ENCODE assay signal across 18 mouse cellular contexts in the genomic region with DNA sequence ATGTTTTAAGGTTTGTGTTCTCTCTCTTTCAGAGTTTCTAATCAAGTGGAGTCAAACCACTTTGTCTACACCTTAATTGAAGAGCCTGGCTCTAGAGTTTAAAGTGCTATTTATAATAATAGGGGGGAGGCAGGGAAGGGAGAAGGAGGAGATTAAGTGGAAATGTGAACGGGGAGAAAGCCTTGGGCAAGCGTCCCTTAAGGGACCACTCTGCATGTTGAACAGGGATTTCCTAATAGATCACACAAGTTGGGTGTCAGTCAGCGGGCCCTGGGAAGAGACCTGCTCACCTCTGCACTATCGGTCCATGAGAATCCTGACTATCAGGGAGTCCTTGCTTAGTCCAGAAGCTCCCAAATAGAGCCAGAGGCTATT. TPM values are rescaled to one million over a fixed set of nuclear protein-coding genes. Genes with fewer than 3 reads are reported as not detected.
A peak's percentile ranks its signal among the peaks of the same experiment; 100 is the strongest.
DNase-seq lines count a peak whose midpoint lies in the region; ATAC-seq lines count a peak whose summit lies in the region.
"Had no signal": no experiment of that assay in that cellular context is flagged by ENCODE, and none has a peak within 500 bp of the region (broad histone marks: within the 10 kb centered on the region; RNA-seq: fewer than 3 reads in every experiment).

No protein-coding gene starts in this region.

- H3K4me1 ChIP-seq in forebrain, embryonic 10.5 days = peaks cover 53% of the 10 kb centered on the region
- H3K4me1 ChIP-seq in forebrain, embryonic 12.5 days = peaks cover 21% of the 10 kb centered on the region
- H3K4me1 ChIP-seq in lung, embryonic 15.5 days = peaks cover 37% of the 10 kb centered on the region
- H3K4me1 ChIP-seq in limb, embryonic 13.5 days = peaks cover 31% of the 10 kb centered on the region

- H3K9me3 ChIP-seq in forebrain, embryonic 10.5 days = no peaks in the 10 kb centered on the region
- H3K9me3 ChIP-seq in forebrain, embryonic 12.5 days = no peaks in the 10 kb centered on the region
- no peaks in the 10 kb centered on the region for H3K9me3 ChIP-seq in lung, embryonic 15.5 days
- H3K9me3 ChIP-seq in limb, embryonic 13.5 days = no peaks in the 10 kb centered on the region
- H3K9me3 ChIP-seq: embryonic facial prominence, embryonic 15.5 days; liver, embryonic 13.5 days had no signal

- H3K27me3 ChIP-seq in forebrain, embryonic 10.5 days (ENCODE audit: poor library complexity, severe bottlenecking) = peaks cover 97% of the 10 kb centered on the region
- H3K27me3 ChIP-seq in forebrain, embryonic 12.5 days = peaks cover 60% of the 10 kb centered on the region
- H3K27me3 ChIP-seq in lung, embryonic 15.5 days = no peaks in the 10 kb centered on the region
- H3K27me3 ChIP-seq in limb, embryonic 13.5 days = no peaks in the 10 kb centered on the region
- H3K27me3 ChIP-seq: embryonic facial prominence, embryonic 15.5 days; liver, embryonic 13.5 days had no signal

- no peak overlapping the region for H3K9ac ChIP-seq in forebrain, embryonic 12.5 days
- no peak overlapping the region for H3K9ac ChIP-seq in lung, embryonic 15.5 days
- H3K9ac ChIP-seq in limb, embryonic 13.5 days = no peak overlapping the region
- H3K9ac ChIP-seq: embryonic facial prominence, embryonic 15.5 days; hindbrain, embryonic 14.5 days; liver, embryonic 13.5 days had no signal

- DNase-seq in forebrain, embryonic 10.5 days (ENCODE audit: extremely low spot score, low spot score) = no peak
- DNase-seq in lung, postnatal 4 days = no peak
- DNase-seq in ZHBTc4 (ENCODE audit: low read depth, low spot score) = peak; percentile 60
- DNase-seq: adrenal gland, adult 2 months; cerebellum, adult 8-10 months; heart, postnatal 10 days; kidney, adult 8-10 months; kidney, postnatal 14 days; liver, embryonic 13.5 days; lung, postnatal 36 days; thymus, postnatal 14 days had no signal

- H3K36me3 ChIP-seq in forebrain, embryonic 10.5 days (replicated peaks) = no peaks in the 10 kb centered on the region
- no peaks in the 10 kb centered on the region for H3K36me3 ChIP-seq in forebrain, embryonic 12.5 days (replicated peaks)
- H3K36me3 ChIP-seq in lung, embryonic 15.5 days = no peaks in the 10 kb centered on the region
- no peaks in the 10 kb centered on the region for H3K36me3 ChIP-seq in limb, embryonic 13.5 days
- H3K36me3 ChIP-seq: embryonic facial prominence, embryonic 15.5 days; liver, embryonic 13.5 days had no signal

- H3K4me3 ChIP-seq in forebrain, embryonic 10.5 days = peak overlapping the region; percentile 12; the same call in 1 of the 2 replicates
- H3K4me3 ChIP-seq in forebrain, embryonic 12.5 days (replicated peaks) = no peak overlapping the region
- no peak overlapping the region for H3K4me3 ChIP-seq in lung, embryonic 15.5 days
- no peak overlapping the region for H3K4me3 ChIP-seq in limb, embryonic 13.5 days
- H3K4me3 ChIP-seq: embryonic facial prominence, embryonic 15.5 days; liver, embryonic 13.5 days had no signal

- 5% methylated on average over 4 of the region's 4 CpGs for WGBS in forebrain, embryonic 10.5 days
- WGBS in forebrain, embryonic 12.5 days = 1% methylated on average over 4 of the region's 4 CpGs
- 19% methylated on average over 4 of the region's 4 CpGs for WGBS in lung, embryonic 15.5 days
- WGBS in limb, embryonic 13.5 days = 12% methylated on average over 4 of the region's 4 CpGs

- no peak overlapping the region for H3K27ac ChIP-seq in forebrain, embryonic 10.5 days
- no peak overlapping the region for H3K27ac ChIP-seq in forebrain, embryonic 12.5 days
- H3K27ac ChIP-seq in lung, embryonic 15.5 days = peak overlapping the region; percentile 63
- no peak overlapping the region for H3K27ac ChIP-seq in limb, embryonic 13.5 days
- H3K27ac ChIP-seq: embryonic facial prominence, embryonic 15.5 days; hindbrain, embryonic 14.5 days; liver, embryonic 13.5 days had no signal

- H3K4me2 ChIP-seq in forebrain, embryonic 12.5 days = no peak overlapping the region
- H3K4me2 ChIP-seq in lung, embryonic 15.5 days = peak overlapping the region; percentile 4; the same call in 1 of the 2 replicates
- H3K4me2 ChIP-seq in limb, embryonic 13.5 days (replicated peaks) = peak overlapping the region; percentile 29
- H3K4me2 ChIP-seq: embryonic facial prominence, embryonic 15.5 days; hindbrain, embryonic 14.5 days; liver, embryonic 13.5 days had no signal

- no peak; the same call in 1 of the 2 replicates for ATAC-seq in forebrain, embryonic 12.5 days (ENCODE audit: low FRiP score)
- no peak for ATAC-seq in lung, embryonic 15.5 days (ENCODE audit: borderline replicate concordance, extremely low read depth, low FRiP score, low TSS enrichment)
- ATAC-seq in limb, embryonic 13.5 days (ENCODE audit: low FRiP score, low read depth) = no peak
- no peak for ATAC-seq in erythroid progenitor cell, adult 5-6 weeks (replicated peaks; ENCODE audit: low FRiP score, poor library complexity, severe bottlenecking)
- ATAC-seq: CD4-positive, CD25-positive, alpha-beta regulatory T cell, adult 4 months had no signal

RNA-seq across cellular contexts. Expression of a gene that starts 9.1 kb away (rescaled TPM):
- 9.4 and 9.6 TPM in 2 replicates for polyA plus RNA-seq in forebrain, embryonic 10.5 days (2016; fragmentation: Nextera tagmentation; extraction: Ambion mirVana)
- polyA plus RNA-seq in forebrain, embryonic 12.5 days (2016; fragmentation: Nextera tagmentation; extraction: Ambion mirVana) = 8.1 and 10.9 TPM in 2 replicates
- 15.4 and 15.8 TPM in 2 replicates for polyA plus RNA-seq in lung, embryonic 15.5 days (2015; fragmentation: Nextera tagmentation; extraction: Ambion mirVana)
- 12.8 and 13.4 TPM in 2 replicates for polyA plus RNA-seq in limb, embryonic 13.5 days (2015; fragmentation: Nextera tagmentation; extraction: Ambion mirVana)
- total RNA-seq in erythroid progenitor cell, adult 5-6 weeks (2015; ENCODE audit: low replicate concordance) = 1.1 and 5.4 TPM in 2 replicates
- total RNA-seq in erythroid progenitor cell, adult 5-6 weeks (2017; ENCODE audit: low replicate concordance) = 0.45 and 0.77 TPM in 2 replicates
- polyA plus RNA-seq: CD4-positive, CD25-positive, alpha-beta regulatory T cell, adult 4 months had no signal

RNA-seq across cellular contexts. Expression of a gene that starts 42.9 kb away (rescaled TPM):
- 0.76 and 1.3 TPM in 2 replicates for polyA plus RNA-seq in forebrain, embryonic 10.5 days (2016; fragmentation: Nextera tagmentation; extraction: Ambion mirVana)
- 1.1 and 1.3 TPM in 2 replicates for polyA plus RNA-seq in forebrain, embryonic 12.5 days (2016; fragmentation: Nextera tagmentation; extraction: Ambion mirVana)
- polyA plus RNA-seq in lung, embryonic 15.5 days (2015; fragmentation: Nextera tagmentation; extraction: Ambion mirVana) = 0.76 and 0.86 TPM in 2 replicates
- polyA plus RNA-seq in limb, embryonic 13.5 days (2015; fragmentation: Nextera tagmentation; extraction: Ambion mirVana) = 0.45 and 1.4 TPM in 2 replicates
- not detected in 2 replicates for total RNA-seq in erythroid progenitor cell, adult 5-6 weeks (2015; ENCODE audit: low replicate concordance)
- 1.9 TPM in 1 of 2 replicates, not detected in the other for total RNA-seq in erythroid progenitor cell, adult 5-6 weeks (2017; ENCODE audit: low replicate concordance)
